Mouse (Mus musculus): ENCODE results near the gene Reck. TPM values are rescaled to one million over a fixed set of nuclear protein-coding genes. Genes with fewer than 3 reads are reported as not detected.
A peak's percentile ranks its signal among the peaks of the same experiment; 100 is the strongest.

Reck gene
- 12.7 and 12.8 TPM in 2 replicates for polyA plus RNA-seq (2015; fragmentation: Nextera tagmentation; extraction: Ambion mirVana)

- Histone ChIP-seq H3K4me3 (ENCODE audit: low read length) (peak within 1 kb of the TSS; percentile 94), H3K27me3 (replicated peaks; ENCODE audit: control insufficient read depth, insufficient read depth, low read length) (no peaks in the 10 kb centered on the region), H3K36me3 (ENCODE audit: control insufficient read depth, insufficient read depth, low read length) (no peaks in the 10 kb centered on the region), H3K9ac (ENCODE audit: low read depth, low read length) (peak within 1 kb of the TSS; percentile 80), H3K9me3 (ENCODE audit: control insufficient read depth, low read length) (no peaks in the 10 kb centered on the region), H3K4me2 (ENCODE audit: low read depth, low read length) (peak within 1 kb of the TSS; percentile 94), H3K27ac (ENCODE audit: low read length) (no peak within 1 kb of the TSS), H3K4me1 (ENCODE audit: control insufficient read depth, insufficient read depth, low read length) (peaks cover 8% of the 10 kb centered on the region)
- ATAC-seq, result peak; percentile 94
- under 1% methylated on average over 70 of the region's 73 CpGs for WGBS
Measured at GRCm38 (mm10) chr4:43875160-43875918, at the start of gene Reck. Reck (plus strand) TSS chr4:43875530.

- H3K4me3 ChIP-seq (ENCODE audit: low read length), result no peak overlapping the region
- no peaks in the 10 kb centered on the region for H3K4me1 ChIP-seq (ENCODE audit: control insufficient read depth, insufficient read depth, low read length)
- H3K27me3 ChIP-seq (replicated peaks; ENCODE audit: control insufficient read depth, insufficient read depth, low read length), result no peaks in the 10 kb centered on the region
- no peak overlapping the region for H3K4me2 ChIP-seq (ENCODE audit: low read depth, low read length)
- no peaks in the 10 kb centered on the region for H3K36me3 ChIP-seq (ENCODE audit: control insufficient read depth, insufficient read depth, low read length)
- WGBS, result 83% methylated on average over 4 of the region's 4 CpGs
- no peak for ATAC-seq
- no peak overlapping the region for H3K9ac ChIP-seq (ENCODE audit: low read depth, low read length)
- H3K9me3 ChIP-seq (ENCODE audit: control insufficient read depth, low read length), result no peaks in the 10 kb centered on the region
- no peak overlapping the region for H3K27ac ChIP-seq (ENCODE audit: low read length)
Measured at GRCm38 (mm10) chr4:43828806-43829205, 46.5 kb upstream of the Reck start.

- ATAC-seq, result no peak
- no peak overlapping the region for H3K4me2 ChIP-seq (ENCODE audit: low read depth, low read length)
Measured at GRCm38 (mm10) chr4:43832031-43832430, 43.3 kb upstream of the Reck start.

GRCm38 (mm10) chr4:43833752-43834151, 41.6 kb upstream of the Reck start:
- WGBS, result 45% methylated on average over 5 of the region's 5 CpGs
- no peaks in the 10 kb centered on the region for H3K36me3 ChIP-seq (ENCODE audit: control insufficient read depth, insufficient read depth, low read length)

More at GRCm38 (mm10) chr4:43832031-43832430, 43.3 kb upstream of the Reck start:
- Histone ChIP-seq H3K27me3 (replicated peaks; ENCODE audit: control insufficient read depth, insufficient read depth, low read length) (no peaks in the 10 kb centered on the region), H3K4me1 (ENCODE audit: control insufficient read depth, insufficient read depth, low read length) (no peaks in the 10 kb centered on the region), H3K4me3 (ENCODE audit: low read length) (no peak overlapping the region), H3K9me3 (ENCODE audit: control insufficient read depth, low read length) (no peaks in the 10 kb centered on the region), H3K9ac (ENCODE audit: low read depth, low read length) (no peak overlapping the region), H3K27ac (ENCODE audit: low read length) (no peak overlapping the region), H3K36me3 (ENCODE audit: control insufficient read depth, insufficient read depth, low read length) (no peaks in the 10 kb centered on the region)
- 71% methylated on average over 5 of the region's 5 CpGs for WGBS

GRCm38 (mm10) chr4:43834749-43835148, 40.6 kb upstream of the Reck start:
- no peak overlapping the region for H3K4me2 ChIP-seq (ENCODE audit: low read depth, low read length)
- WGBS, result 68% methylated on average over 4 of the region's 4 CpGs
- no peaks in the 10 kb centered on the region for H3K9me3 ChIP-seq (ENCODE audit: control insufficient read depth, low read length)
- no peaks in the 10 kb centered on the region for H3K36me3 ChIP-seq (ENCODE audit: control insufficient read depth, insufficient read depth, low read length)
- H3K27me3 ChIP-seq (replicated peaks; ENCODE audit: control insufficient read depth, insufficient read depth, low read length), result no peaks in the 10 kb centered on the region
- no peaks in the 10 kb centered on the region for H3K4me1 ChIP-seq (ENCODE audit: control insufficient read depth, insufficient read depth, low read length)
- H3K4me3 ChIP-seq (ENCODE audit: low read length), result no peak overlapping the region
- ATAC-seq, result no peak
- H3K9ac ChIP-seq (ENCODE audit: low read depth, low read length), result no peak overlapping the region
- no peak overlapping the region for H3K27ac ChIP-seq (ENCODE audit: low read length)

More at GRCm38 (mm10) chr4:43833752-43834151, 41.6 kb upstream of the Reck start:
- no peak for ATAC-seq
- Histone ChIP-seq H3K4me3 (ENCODE audit: low read length) (no peak overlapping the region), H3K4me1 (ENCODE audit: control insufficient read depth, insufficient read depth, low read length) (no peaks in the 10 kb centered on the region), H3K9me3 (ENCODE audit: control insufficient read depth, low read length) (no peaks in the 10 kb centered on the region), H3K9ac (ENCODE audit: low read depth, low read length) (no peak overlapping the region), H3K27me3 (replicated peaks; ENCODE audit: control insufficient read depth, insufficient read depth, low read length) (no peaks in the 10 kb centered on the region), H3K27ac (ENCODE audit: low read length) (no peak overlapping the region), H3K4me2 (ENCODE audit: low read depth, low read length) (no peak overlapping the region)

- H3K9me3 ChIP-seq (ENCODE audit: control insufficient read depth, low read length), result no peaks in the 10 kb centered on the region
- ATAC-seq, result no peak
- WGBS, result 66% methylated on average over 3 of the region's 3 CpGs
Measured at GRCm38 (mm10) chr4:43838326-43838725, 37.0 kb upstream of the Reck start.

GRCm38 (mm10) chr4:43840101-43840500, 35.2 kb upstream of the Reck start, which contains the start of gene Olfr157:
Olfr157 (minus strand) TSS chr4:43840201.
- no peak for ATAC-seq

More at GRCm38 (mm10) chr4:43838326-43838725, 37.0 kb upstream of the Reck start:
- H3K27me3 ChIP-seq (replicated peaks; ENCODE audit: control insufficient read depth, insufficient read depth, low read length), result no peaks in the 10 kb centered on the region
- no peaks in the 10 kb centered on the region for H3K4me1 ChIP-seq (ENCODE audit: control insufficient read depth, insufficient read depth, low read length)
- no peak overlapping the region for H3K27ac ChIP-seq (ENCODE audit: low read length)
- no peak overlapping the region for H3K9ac ChIP-seq (ENCODE audit: low read depth, low read length)
- H3K36me3 ChIP-seq (ENCODE audit: control insufficient read depth, insufficient read depth, low read length), result no peaks in the 10 kb centered on the region
- H3K4me3 ChIP-seq (ENCODE audit: low read length), result no peak overlapping the region
- H3K4me2 ChIP-seq (ENCODE audit: low read depth, low read length), result no peak overlapping the region

GRCm38 (mm10) chr4:43851265-43851664, 24.1 kb upstream of the Reck start, which contains the start of gene Olfr155:
Olfr155 (plus strand) TSS chr4:43851565.
- no peak within 1 kb of the TSS for H3K9ac ChIP-seq (ENCODE audit: low read depth, low read length)
- H3K4me1 ChIP-seq (ENCODE audit: control insufficient read depth, insufficient read depth, low read length), result no peaks in the 10 kb centered on the region
- H3K27ac ChIP-seq (ENCODE audit: low read length), result no peak within 1 kb of the TSS
- no peaks in the 10 kb centered on the region for H3K9me3 ChIP-seq (ENCODE audit: control insufficient read depth, low read length)
- no peaks in the 10 kb centered on the region for H3K36me3 ChIP-seq (ENCODE audit: control insufficient read depth, insufficient read depth, low read length)
- no peak within 1 kb of the TSS for H3K4me3 ChIP-seq (ENCODE audit: low read length)
- H3K27me3 ChIP-seq (replicated peaks; ENCODE audit: control insufficient read depth, insufficient read depth, low read length), result no peaks in the 10 kb centered on the region
- no peak within 1 kb of the TSS for H3K4me2 ChIP-seq (ENCODE audit: low read depth, low read length)
- WGBS, result 85% methylated on average over 6 of the region's 6 CpGs
- ATAC-seq, result no peak

More at GRCm38 (mm10) chr4:43840101-43840500, 35.2 kb upstream of the Reck start, which contains the start of gene Olfr157:
- 68% methylated on average over 1 of the region's 1 CpGs for WGBS
- Histone ChIP-seq H3K9me3 (ENCODE audit: control insufficient read depth, low read length) (no peaks in the 10 kb centered on the region), H3K27ac (ENCODE audit: low read length) (no peak within 1 kb of the TSS), H3K4me2 (ENCODE audit: low read depth, low read length) (no peak within 1 kb of the TSS), H3K9ac (ENCODE audit: low read depth, low read length) (no peak within 1 kb of the TSS), H3K27me3 (replicated peaks; ENCODE audit: control insufficient read depth, insufficient read depth, low read length) (no peaks in the 10 kb centered on the region), H3K4me3 (ENCODE audit: low read length) (no peak within 1 kb of the TSS), H3K36me3 (ENCODE audit: control insufficient read depth, insufficient read depth, low read length) (no peaks in the 10 kb centered on the region), H3K4me1 (ENCODE audit: control insufficient read depth, insufficient read depth, low read length) (no peaks in the 10 kb centered on the region)

GRCm38 (mm10) chr4:43854101-43854500, 21.2 kb upstream of the Reck start:
- no peak overlapping the region for H3K9ac ChIP-seq (ENCODE audit: low read depth, low read length)
- no peak overlapping the region for H3K27ac ChIP-seq (ENCODE audit: low read length)
- no peaks in the 10 kb centered on the region for H3K4me1 ChIP-seq (ENCODE audit: control insufficient read depth, insufficient read depth, low read length)
- H3K36me3 ChIP-seq (ENCODE audit: control insufficient read depth, insufficient read depth, low read length), result no peaks in the 10 kb centered on the region
- no peaks in the 10 kb centered on the region for H3K9me3 ChIP-seq (ENCODE audit: control insufficient read depth, low read length)
- H3K4me2 ChIP-seq (ENCODE audit: low read depth, low read length), result no peak overlapping the region
- 68% methylated on average over 8 of the region's 8 CpGs for WGBS
- no peaks in the 10 kb centered on the region for H3K27me3 ChIP-seq (replicated peaks; ENCODE audit: control insufficient read depth, insufficient read depth, low read length)
- ATAC-seq, result no peak
- H3K4me3 ChIP-seq (ENCODE audit: low read length), result no peak overlapping the region
